Mouse (Mus musculus) lung, postnatal 0 days (tissue): ENCODE measurements at regions not wholly inside any gene's neighbourhood (a gene's known extent, or its start where the extent isn't known, plus 50 kb on each side); places are given as distances from the start of the nearest gene placed in this dataset.

Experiments used
- ATAC-seq: fragments of 200-750 bp; cut with Nextera tagmentation; 2 replicates; pipeline ENCODE4 v1.8.0; 2017; ENCODE audit warnings: moderate library complexity
- DNase-seq: peaks from one replicate; pipeline ENCODE4 v3.0.0-alpha.2; 2016; ENCODE audit warnings: low spot score
- H3K27ac ChIP-seq: fragments of 300-500 bp; sonication (generic); 2 replicates; pipeline ENCODE4 v1.5.1; 2014; ENCODE audit warnings: antibody characterized with exemption, mild to moderate bottlenecking, low read length, mixed read lengths
- H3K27me3 ChIP-seq: fragments of 300-500 bp; sonication (generic); replicated peaks from 2 replicates; pipeline ENCODE4 v1.6.1; 2014; ENCODE audit warnings: low read length, mixed read lengths; ENCODE audit not compliant: insufficient read depth
- H3K36me3 ChIP-seq: fragments of 300-500 bp; sonication (generic); 2 replicates; pipeline ENCODE4 v1.6.1; 2014; ENCODE audit warnings: low read length, mixed read lengths; ENCODE audit not compliant: insufficient read depth
- H3K4me1 ChIP-seq: fragments of 300-500 bp; sonication (generic); 2 replicates; pipeline ENCODE4 v1.6.1; 2014; ENCODE audit warnings: antibody characterized with exemption, low read depth, low read length, mixed read lengths; ENCODE audit not compliant: insufficient read depth
- H3K4me2 ChIP-seq: fragments of 300-500 bp; sonication (generic); replicated peaks from 2 replicates; pipeline ENCODE4 v1.6.1; 2014; ENCODE audit warnings: low read depth, mild to moderate bottlenecking, low read length, moderate library complexity, mixed read lengths
- H3K4me3 ChIP-seq: fragments of 300-500 bp; sonication (generic); 2 replicates; pipeline ENCODE4 v1.5.1; 2014; ENCODE audit warnings: low read depth, low read length
- H3K9ac ChIP-seq: fragments of 300-500 bp; sonication (generic); replicated peaks from 2 replicates; pipeline ENCODE4 v1.6.1; 2014; ENCODE audit warnings: low read depth, mild to moderate bottlenecking
- H3K9me3 ChIP-seq: fragments of 300-500 bp; sonication (generic); 2 replicates; pipeline ENCODE4 v1.6.1; 2016; ENCODE audit warnings: low read length, mixed read lengths
- CTCF ChIP-seq: IDR thresholded peaks from 2 replicates; pipeline ENCODE4 v1.5.1; 2016; ENCODE audit warnings: antibody characterized with exemption, mild to moderate bottlenecking
- EP300 ChIP-seq: IDR thresholded peaks from 2 replicates; pipeline ENCODE4 v1.6.1; 2016; ENCODE audit warnings: antibody characterized with exemption, mild to moderate bottlenecking, control low read depth
- WGBS: fragments of 180-500 bp; shearing (Covaris S2); extraction: QIAGEN DNeasy Blood & Tissue Kit; methylation state at CpG from one replicate; pipeline ENCODE4 v1.1.7; 2014; 5-methylcytosine and 5-hydroxymethylcytosine counted together

- Histone ChIP-seq H3K4me3 (no peak overlapping the region), H3K36me3 (no peaks in the 10 kb centered on the region), H3K27ac (no peak overlapping the region), H3K9ac (no peak overlapping the region), H3K27me3 (no peaks in the 10 kb centered on the region), H3K9me3 (no peaks in the 10 kb centered on the region), H3K4me1 (no peaks in the 10 kb centered on the region), H3K4me2 (no peak overlapping the region)
- DNase-seq: no peak
- ATAC-seq: no peak
- TF ChIP-seq CTCF (no peak), EP300 (no peak)
- 19% methylated on average over 4 of the region's 4 CpGs for WGBS
Observed at GRCm38 (mm10) chr8:76148681-76149080, 700.2 kb downstream of the Iqcm start.

- DNase-seq: no peak
- H3K9me3 ChIP-seq: no peaks in the 10 kb centered on the region
- no peak overlapping the region for H3K27ac ChIP-seq
- H3K36me3 ChIP-seq: no peaks in the 10 kb centered on the region
- H3K4me3 ChIP-seq: no peak overlapping the region
- H3K9ac ChIP-seq: no peak overlapping the region
- no peak for TF ChIP-seq EP300
- no peak for TF ChIP-seq CTCF
- H3K4me2 ChIP-seq: no peak overlapping the region
- no peaks in the 10 kb centered on the region for H3K27me3 ChIP-seq
- no peaks in the 10 kb centered on the region for H3K4me1 ChIP-seq
- ATAC-seq: no peak
- WGBS: 82% methylated on average over 3 of the region's 3 CpGs
Observed at GRCm38 (mm10) chr8:76182520-76182919, 716.7 kb upstream of the Nr3c2 start.

- no peaks in the 10 kb centered on the region for H3K36me3 ChIP-seq
- H3K9ac ChIP-seq: no peak overlapping the region
- H3K4me3 ChIP-seq: no peak overlapping the region
- no peak for TF ChIP-seq EP300
- no peak for TF ChIP-seq CTCF
- H3K27ac ChIP-seq: no peak overlapping the region
- no peaks in the 10 kb centered on the region for H3K9me3 ChIP-seq
- no peak overlapping the region for H3K4me2 ChIP-seq
- H3K27me3 ChIP-seq: no peaks in the 10 kb centered on the region
- ATAC-seq: no peak
- H3K4me1 ChIP-seq: no peaks in the 10 kb centered on the region
- DNase-seq: no peak
Observed at GRCm38 (mm10) chr8:76183836-76184235, 715.4 kb upstream of the Nr3c2 start.

GRCm38 (mm10) chr8:76187293-76187692, 711.9 kb upstream of the Nr3c2 start:
- no peak overlapping the region for H3K4me2 ChIP-seq
- H3K27ac ChIP-seq: no peak overlapping the region
- H3K9ac ChIP-seq: no peak overlapping the region
- no peaks in the 10 kb centered on the region for H3K9me3 ChIP-seq
- WGBS: 65% methylated on average over 5 of the region's 5 CpGs
- DNase-seq: no peak
- no peaks in the 10 kb centered on the region for H3K27me3 ChIP-seq
- no peaks in the 10 kb centered on the region for H3K4me1 ChIP-seq
- TF ChIP-seq CTCF (no peak), EP300 (no peak)
- no peak overlapping the region for H3K4me3 ChIP-seq
- ATAC-seq: no peak
- H3K36me3 ChIP-seq: no peaks in the 10 kb centered on the region

- Histone ChIP-seq H3K9me3 (no peaks in the 10 kb centered on the region), H3K36me3 (no peaks in the 10 kb centered on the region), H3K4me2 (no peak overlapping the region), H3K9ac (no peak overlapping the region), H3K4me3 (no peak overlapping the region), H3K27ac (no peak overlapping the region), H3K27me3 (no peaks in the 10 kb centered on the region), H3K4me1 (no peaks in the 10 kb centered on the region)
- ATAC-seq: no peak
- TF ChIP-seq EP300 (no peak), CTCF (no peak)
- WGBS: 76% methylated on average over 4 of the region's 4 CpGs
- DNase-seq: no peak
Observed at GRCm38 (mm10) chr8:76211891-76212290, 687.4 kb upstream of the Nr3c2 start.

- TF ChIP-seq EP300 (no peak), CTCF (no peak)
- DNase-seq (no peak), ATAC-seq (no peak)
- H3K27me3 ChIP-seq: no peaks in the 10 kb centered on the region
- H3K27ac ChIP-seq: no peak overlapping the region
- no peaks in the 10 kb centered on the region for H3K4me1 ChIP-seq
- H3K9me3 ChIP-seq: no peaks in the 10 kb centered on the region
- no peak overlapping the region for H3K4me2 ChIP-seq
- H3K9ac ChIP-seq: no peak overlapping the region
- H3K36me3 ChIP-seq: no peaks in the 10 kb centered on the region
- WGBS: 53% methylated on average over 4 of the region's 4 CpGs
- no peak overlapping the region for H3K4me3 ChIP-seq
Observed at GRCm38 (mm10) chr8:76217819-76218580, 681.2 kb upstream of the Nr3c2 start.

GRCm38 (mm10) chr8:76230847-76231246, 668.4 kb upstream of the Nr3c2 start:
- H3K4me3 ChIP-seq: no peak overlapping the region
- H3K36me3 ChIP-seq: no peaks in the 10 kb centered on the region
- H3K4me1 ChIP-seq: no peaks in the 10 kb centered on the region
- H3K27me3 ChIP-seq: no peaks in the 10 kb centered on the region
- H3K9ac ChIP-seq: no peak overlapping the region
- TF ChIP-seq CTCF (no peak), EP300 (no peak)
- H3K9me3 ChIP-seq: no peaks in the 10 kb centered on the region
- no peak overlapping the region for H3K27ac ChIP-seq
- DNase-seq (no peak), ATAC-seq (no peak)
- WGBS: 19% methylated on average over 1 of the region's 1 CpGs
- H3K4me2 ChIP-seq: no peak overlapping the region
